Mouse (Mus musculus): ENCODE data around the gene Ykt6.

DNA sequence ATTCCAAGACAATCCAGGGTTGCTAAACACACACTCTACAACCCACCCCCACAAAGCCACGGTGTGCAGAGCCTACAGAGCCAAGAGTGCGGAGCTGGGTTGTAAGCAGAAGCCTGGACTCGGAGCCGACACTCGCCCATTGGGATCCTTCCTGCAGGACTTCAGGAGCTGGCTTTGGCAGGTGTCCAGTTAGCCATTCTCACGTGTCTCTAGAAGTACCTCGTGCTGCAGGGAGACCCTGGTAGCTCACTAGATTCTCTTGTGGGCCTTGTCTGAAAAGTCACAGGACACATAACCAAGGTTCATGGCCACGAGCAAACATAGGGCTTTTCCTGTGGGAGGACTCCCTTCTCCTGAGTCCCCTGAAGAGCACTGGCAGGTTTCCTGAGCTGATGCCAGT lies 42.2 kb upstream of the Ykt6 start:
- TF ChIP-seq CTCF (IDR thresholded peaks at IDR 0.05 in 2 of 3, conservative IDR thresholded peaks at IDR 0.05 in 1 of 3; ENCODE audit: control insufficient read depth in 1 of 3, insufficient read depth in 1 of 3, low read depth in 2 of 3, low read length in 3 of 3, poor library complexity in 1 of 3, severe bottlenecking in 1 of 3) (no peak), POLR2A (IDR thresholded peaks at IDR 0.05; ENCODE audit: control insufficient read depth in 1 of 2, insufficient read depth in 1 of 2, low read depth in 1 of 2, low read length in 2 of 2, poor library complexity in 1 of 2) (no peak), E2F4 (IDR thresholded peaks at IDR 0.05; ENCODE audit: borderline replicate concordance, low read depth, low read length) (no peak), UBTF (IDR thresholded peaks at IDR 0.05; ENCODE audit: borderline replicate concordance, insufficient read depth, low read depth, low read length) (no peak), SIN3A (IDR thresholded peaks at IDR 0.05; ENCODE audit: low read length) (no peak), ZNF384 (IDR thresholded peaks at IDR 0.05; ENCODE audit: low read depth, low read length) (no peak), EP300 (IDR thresholded peaks at IDR 0.05; ENCODE audit: low read depth in 1 of 2, low read length in 2 of 2) (no peak), USF1 (IDR thresholded peaks at IDR 0.05; ENCODE audit: low read depth, low read length) (no peak), ZMIZ1 (IDR thresholded peaks at IDR 0.05; ENCODE audit: low read depth, low read length) (no peak), USF2 (IDR thresholded peaks at IDR 0.05; ENCODE audit: borderline replicate concordance in 1 of 2, insufficient read depth in 1 of 2, low read depth in 1 of 2, low read length in 2 of 2) (no peak), TCF12 (IDR thresholded peaks at IDR 0.05; ENCODE audit: low read depth, low read length) (no peak), TAL1 (IDR thresholded peaks at IDR 0.05; ENCODE audit: low read length) (no peak), MAFK (IDR thresholded peaks at IDR 0.05; ENCODE audit: borderline replicate concordance, low read depth, low read length) (no peak), ZC3H11A (IDR thresholded peaks at IDR 0.05; ENCODE audit: low read depth, low read length) (no peak)

Measured in MEL (cell line).